Mouse (Mus musculus): ENCODE results near the gene Elp4. TPM values are rescaled to one million over a fixed set of nuclear protein-coding genes. Genes with fewer than 3 reads are reported as not detected.

The Elp4 gene
- polyA plus RNA-seq, 1 experiment, result 24.1 TPM

GRCm38 (mm10) chr2:105662121-105662520 lies 242.2 kb downstream of the Elp4 start:
- TF ChIP-seq POLR2A (IDR thresholded peaks at IDR 0.05; ENCODE audit: low read depth, low read length) (no peak), CTCF (IDR thresholded peaks at IDR 0.05; ENCODE audit: borderline replicate concordance, insufficient read depth, low read length) (no peak)
- H3K27ac ChIP-seq (ENCODE audit: insufficient read depth, low read length), result no peak overlapping the region
- no peak overlapping the region for H3K4me3 ChIP-seq (ENCODE audit: insufficient read depth, low read length)
- H3K4me1 ChIP-seq (ENCODE audit: control insufficient read depth, insufficient read depth, low read length), result peaks cover 2% of the 10 kb centered on the region; the same call in 1 of the 2 replicates

- no peak overlapping the region for H3K4me3 ChIP-seq (ENCODE audit: insufficient read depth, low read length)
- peaks cover 2% of the 10 kb centered on the region; the same call in 1 of the 2 replicates for H3K4me1 ChIP-seq (ENCODE audit: control insufficient read depth, insufficient read depth, low read length)
- no peak for TF ChIP-seq CTCF (IDR thresholded peaks at IDR 0.05; ENCODE audit: borderline replicate concordance, insufficient read depth, low read length)
- TF ChIP-seq POLR2A (IDR thresholded peaks at IDR 0.05; ENCODE audit: low read depth, low read length), result no peak
- H3K27ac ChIP-seq (ENCODE audit: insufficient read depth, low read length), result no peak overlapping the region
Observed at GRCm38 (mm10) chr2:105661623-105662066, 242.7 kb downstream of the Elp4 start.

GRCm38 (mm10) chr2:105660874-105661622 lies 243.3 kb downstream of the Elp4 start:
- no peak for TF ChIP-seq CTCF (IDR thresholded peaks at IDR 0.05; ENCODE audit: borderline replicate concordance, insufficient read depth, low read length)
- no peak for TF ChIP-seq POLR2A (IDR thresholded peaks at IDR 0.05; ENCODE audit: low read depth, low read length)
- no peak overlapping the region for H3K4me3 ChIP-seq (ENCODE audit: insufficient read depth, low read length)
- H3K4me1 ChIP-seq (ENCODE audit: control insufficient read depth, insufficient read depth, low read length), result peaks cover 2% of the 10 kb centered on the region; the same call in 1 of the 2 replicates
- H3K27ac ChIP-seq (ENCODE audit: insufficient read depth, low read length), result no peak overlapping the region

- H3K4me3 ChIP-seq (ENCODE audit: insufficient read depth, low read length), result no peak overlapping the region
- H3K4me1 ChIP-seq (ENCODE audit: control insufficient read depth, insufficient read depth, low read length), result peaks cover 2% of the 10 kb centered on the region; the same call in 1 of the 2 replicates
- no peak for TF ChIP-seq CTCF (IDR thresholded peaks at IDR 0.05; ENCODE audit: borderline replicate concordance, insufficient read depth, low read length)
- no peak for TF ChIP-seq POLR2A (IDR thresholded peaks at IDR 0.05; ENCODE audit: low read depth, low read length)
- H3K27ac ChIP-seq (ENCODE audit: insufficient read depth, low read length), result no peak overlapping the region
Observed at GRCm38 (mm10) chr2:105659926-105660873, 244.2 kb downstream of the Elp4 start.

GRCm38 (mm10) chr2:105659350-105659749 lies 245.0 kb downstream of the Elp4 start:
- Histone ChIP-seq H3K4me3 (ENCODE audit: insufficient read depth, low read length) (no peak overlapping the region), H3K27ac (ENCODE audit: insufficient read depth, low read length) (no peak overlapping the region), H3K4me1 (ENCODE audit: control insufficient read depth, insufficient read depth, low read length) (peaks cover 2% of the 10 kb centered on the region; the same call in 1 of the 2 replicates)
- no peak for TF ChIP-seq POLR2A (IDR thresholded peaks at IDR 0.05; ENCODE audit: low read depth, low read length)
- TF ChIP-seq CTCF (IDR thresholded peaks at IDR 0.05; ENCODE audit: borderline replicate concordance, insufficient read depth, low read length), result no peak

GRCm38 (mm10) chr2:105656456-105656855 lies 247.9 kb downstream of the Elp4 start:
- Histone ChIP-seq H3K27ac (ENCODE audit: insufficient read depth, low read length) (no peak overlapping the region), H3K4me3 (ENCODE audit: insufficient read depth, low read length) (no peak overlapping the region), H3K4me1 (ENCODE audit: control insufficient read depth, insufficient read depth, low read length) (no peaks in the 10 kb centered on the region; the same call in 1 of the 2 replicates)
- TF ChIP-seq POLR2A (IDR thresholded peaks at IDR 0.05; ENCODE audit: low read depth, low read length) (no peak), CTCF (IDR thresholded peaks at IDR 0.05; ENCODE audit: borderline replicate concordance, insufficient read depth, low read length) (no peak)

Other genes starting within 250 kb of the Elp4 start
- gene Pax6, start 235.7 kb downstream of the Elp4 start, polyA plus RNA-seq (2011; ENCODE audit: insufficient read length, low read depth, missing spikeins), result 1.8 and 2.2 TPM in 2 replicates
- 48.0 and 48.7 TPM in 2 replicates for gene Immp1l, start 74 bp upstream of the Elp4 start, polyA plus RNA-seq (2011; ENCODE audit: insufficient read length, low read depth, missing spikeins)
- 16.8 and 16.9 TPM in 2 replicates for gene Dnajc24, start 99.0 kb upstream of the Elp4 start, polyA plus RNA-seq (2011; ENCODE audit: insufficient read length, low read depth, missing spikeins)

Measured in embryonic fibroblast, embryonic 13.5 days (primary cell).